Mouse (Mus musculus) CD4-positive, CD25-positive, alpha-beta regulatory T cell, adult 2 months (primary cell): Measurements from ENCODE around the gene Zfyve9.
A peak's percentile ranks its signal among the peaks of the same experiment; 100 is the strongest.

Experiments used
- DNase-seq: peaks from one replicate; pipeline ENCODE4 v3.0.0-alpha.2; 2012; ENCODE audit warnings: low read depth, low spot score

Gene Zfyve9

DNA sequence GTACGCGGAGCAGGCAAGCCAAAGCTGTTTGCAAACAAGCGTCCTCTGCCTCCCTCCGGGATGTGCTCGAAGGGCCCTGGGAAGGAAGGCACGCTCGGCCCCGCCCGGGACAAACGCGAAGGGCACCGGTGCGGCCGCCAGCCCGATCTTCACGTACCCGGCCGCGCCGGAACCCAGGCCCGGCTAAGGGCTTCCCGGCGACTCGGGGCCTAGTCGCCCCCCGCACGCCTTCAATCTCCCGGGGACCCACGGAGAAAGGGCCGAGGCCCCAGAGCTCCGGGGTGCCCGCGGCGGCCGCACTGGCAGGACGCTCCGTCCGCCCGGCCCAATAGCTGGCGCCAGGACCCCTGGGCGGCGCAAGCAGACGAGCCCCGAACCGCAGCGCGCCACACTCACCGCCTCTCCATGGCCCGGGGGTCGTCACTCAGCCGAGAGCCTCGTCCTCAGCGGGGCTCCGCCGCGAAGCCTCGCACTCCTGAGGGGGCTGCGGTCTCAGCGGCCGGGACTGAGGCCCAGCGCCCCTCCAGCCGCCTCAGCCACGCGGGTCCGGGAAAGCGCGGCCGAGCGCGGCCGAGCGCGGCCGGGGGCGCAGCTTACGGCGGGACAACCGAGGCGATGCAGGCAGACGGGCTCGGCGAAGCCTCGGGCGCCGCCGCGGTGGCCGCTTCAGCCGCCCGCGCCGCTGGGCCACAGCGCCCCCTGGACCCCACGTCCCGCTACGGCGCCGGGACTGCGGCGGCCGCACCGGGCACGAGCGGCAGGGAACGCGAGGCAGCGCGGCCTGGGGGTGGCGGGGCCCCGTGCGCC lies at the start of gene Zfyve9:
TSS of gene Zfyve9 (minus strand) at position 742 of the 807 bp plus-strand sequence.
- DNase-seq, result peak; percentile 76

DNA sequence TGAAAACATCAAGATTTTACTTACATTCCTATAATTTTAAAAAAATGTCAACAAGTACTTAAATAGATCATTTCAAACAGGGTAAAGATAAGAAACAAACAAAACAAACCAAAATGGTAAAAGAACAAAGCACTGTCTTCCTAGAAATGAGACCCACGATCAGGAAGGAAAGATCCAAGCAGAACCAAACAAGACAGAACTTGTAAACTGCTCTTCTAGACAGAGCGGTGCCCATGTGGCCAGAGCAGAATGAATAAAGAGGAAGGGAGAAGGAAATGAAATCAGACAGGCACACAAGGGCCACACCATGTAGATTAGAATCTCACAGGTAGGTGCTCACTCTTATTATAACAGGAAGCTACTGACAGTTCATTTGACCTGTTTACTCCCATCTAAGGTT lies 46.0 kb upstream of the Zfyve9 start:
- DNase-seq, result no peak

DNA sequence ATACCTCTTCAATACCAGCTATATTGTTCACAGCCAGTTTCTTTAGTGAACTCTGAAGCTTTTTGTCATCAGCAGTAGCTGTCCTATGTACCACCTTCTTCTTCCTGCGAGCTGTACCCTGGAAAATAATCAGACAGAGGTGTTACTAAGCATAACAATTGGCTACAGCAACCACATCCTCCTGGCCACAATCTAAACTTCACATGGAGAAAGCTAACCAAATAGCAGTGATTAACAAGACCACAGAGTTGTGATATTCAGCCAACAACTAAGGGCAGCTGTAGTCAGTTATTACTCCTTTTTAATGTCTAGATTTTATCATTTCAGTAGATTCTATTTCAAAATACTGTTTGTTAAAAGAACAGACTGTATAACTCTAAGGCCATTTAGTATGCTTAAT lies 45.5 kb upstream of the Zfyve9 start:
- DNase-seq, result no peak

DNA sequence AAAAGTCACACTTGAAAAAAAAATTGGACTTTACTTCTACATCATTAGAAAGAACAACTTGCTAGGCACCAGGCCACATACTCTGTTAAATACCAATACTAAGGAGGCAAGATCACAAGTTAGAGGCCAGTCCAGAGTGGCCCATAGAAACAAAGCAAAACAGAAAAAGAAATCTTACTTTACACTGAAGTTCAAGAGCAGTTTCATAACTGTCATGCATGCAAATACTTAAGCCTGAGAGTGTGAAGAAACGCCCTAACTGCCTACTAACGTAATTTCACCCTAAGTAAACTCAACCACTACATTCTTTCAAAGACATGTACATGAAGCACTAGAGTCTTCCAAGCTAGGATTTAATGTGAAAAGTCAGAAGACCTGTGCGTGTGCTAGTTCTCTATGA lies 45.1 kb upstream of the Zfyve9 start:
- no peak for DNase-seq

DNA sequence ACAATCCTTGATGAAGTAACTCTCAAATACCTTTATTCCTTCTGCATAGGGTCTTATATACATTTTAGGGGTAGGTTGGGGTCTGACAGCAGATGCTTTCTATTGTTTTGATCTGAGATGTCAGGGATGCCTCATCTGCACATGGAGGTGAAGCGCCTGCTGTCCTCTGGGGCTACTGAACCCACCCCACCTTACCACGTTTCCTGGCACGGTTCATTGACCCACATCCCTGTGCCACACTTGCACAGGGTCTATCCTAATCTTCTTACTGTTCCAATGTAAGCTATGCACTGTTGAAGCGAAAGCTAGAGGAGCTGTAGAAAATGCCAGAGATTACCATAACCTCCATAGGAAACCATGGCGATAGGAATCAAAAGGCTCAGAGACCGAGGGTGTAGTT lies 31.0 kb upstream of the Zfyve9 start:
- DNase-seq, result no peak

DNA sequence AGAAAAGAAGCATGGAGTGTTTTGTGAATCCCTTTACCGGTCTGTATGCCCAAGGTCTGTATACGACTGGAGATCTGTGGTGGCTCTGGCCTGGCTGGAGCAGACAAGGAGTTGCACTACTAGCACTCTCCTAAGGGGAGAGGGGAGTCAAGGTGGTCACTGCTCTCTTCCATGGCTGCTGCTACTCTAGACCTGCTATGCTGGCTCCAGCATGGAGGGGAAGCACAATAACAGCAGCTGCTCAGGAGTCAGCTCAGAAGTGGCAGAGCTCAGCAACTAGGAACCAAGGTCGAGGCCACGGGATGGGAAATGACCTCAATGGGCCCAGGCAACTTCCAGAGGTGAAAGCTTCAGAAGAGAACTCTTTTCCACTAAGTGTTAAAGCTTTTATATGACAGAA lies 30.5 kb upstream of the Zfyve9 start:
- no peak for DNase-seq

DNA sequence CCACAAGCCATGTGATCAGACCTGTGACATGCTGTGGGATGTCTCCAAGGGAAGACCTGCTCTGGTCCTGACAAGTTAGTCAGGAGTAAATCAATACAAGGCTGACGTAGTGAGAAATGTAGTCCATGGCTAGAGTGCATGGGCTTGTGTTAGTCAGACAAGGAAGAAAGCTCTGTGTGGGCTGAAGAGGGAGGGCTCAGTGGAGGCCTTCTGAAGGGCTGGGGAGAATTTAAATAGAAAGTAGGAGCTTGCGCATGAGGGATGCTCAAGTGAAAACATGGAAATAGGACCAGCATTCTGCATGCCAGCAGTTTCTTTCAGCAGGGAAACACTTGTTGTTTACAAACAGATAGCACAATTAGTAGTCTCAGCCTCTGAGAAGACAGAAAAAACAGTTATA lies 22.9 kb upstream of the Zfyve9 start:
- no peak for DNase-seq

DNA sequence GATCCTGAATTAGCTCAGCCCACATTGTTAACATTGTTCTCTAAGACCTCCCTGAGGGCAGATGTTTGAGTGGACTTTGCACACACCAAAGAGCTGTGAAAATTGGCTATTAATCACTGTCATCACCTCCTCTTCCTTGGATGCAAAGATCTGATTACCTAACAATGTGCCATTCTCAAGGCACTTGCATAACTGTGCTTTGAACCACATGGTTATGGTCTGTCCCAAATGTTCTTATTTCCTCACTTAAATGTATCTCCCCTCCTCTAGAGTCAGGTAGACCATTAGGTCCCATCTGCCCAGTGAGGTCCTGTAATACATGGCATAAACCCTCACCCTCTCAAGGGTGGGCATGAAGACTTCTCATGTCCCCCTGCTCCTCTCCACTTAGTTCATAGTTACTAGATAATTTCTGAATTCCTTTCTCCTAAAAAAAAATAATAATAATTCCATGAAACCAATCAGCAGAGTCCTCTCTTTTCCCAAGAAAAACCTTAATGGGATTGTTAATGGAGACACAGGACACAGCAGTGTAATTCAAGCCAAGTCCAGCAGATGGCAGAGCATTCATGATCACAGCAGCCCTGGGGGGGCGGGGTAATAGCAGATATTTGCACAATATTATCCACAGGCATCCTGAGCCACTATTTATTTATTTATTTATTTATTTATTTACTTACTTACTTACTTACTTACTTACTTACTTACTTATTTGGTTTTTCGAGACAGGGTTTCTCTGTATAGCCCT lies 17.7 kb upstream of the Zfyve9 start:
- DNase-seq, result peak; percentile 79

DNA sequence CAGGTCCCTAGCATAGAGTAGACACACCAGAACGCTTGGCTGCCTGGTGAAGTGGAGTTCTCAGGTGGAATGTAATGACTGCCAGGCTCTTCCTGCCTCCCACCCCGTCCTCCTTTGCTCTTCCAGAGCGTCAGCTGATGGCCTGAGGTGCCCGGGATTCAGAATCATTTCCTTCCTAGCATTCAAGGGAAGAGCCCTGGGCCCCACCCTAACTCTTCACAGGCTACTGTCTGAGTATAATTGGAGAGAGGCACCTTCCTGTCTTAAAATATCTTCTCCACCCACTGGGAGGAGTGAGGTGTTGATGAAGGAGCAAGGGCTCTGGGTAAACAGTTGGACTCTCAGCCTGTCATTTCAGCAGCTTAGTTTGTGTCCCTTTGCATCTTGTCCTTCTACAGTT lies 16.1 kb upstream of the Zfyve9 start:
- DNase-seq, result no peak

DNA sequence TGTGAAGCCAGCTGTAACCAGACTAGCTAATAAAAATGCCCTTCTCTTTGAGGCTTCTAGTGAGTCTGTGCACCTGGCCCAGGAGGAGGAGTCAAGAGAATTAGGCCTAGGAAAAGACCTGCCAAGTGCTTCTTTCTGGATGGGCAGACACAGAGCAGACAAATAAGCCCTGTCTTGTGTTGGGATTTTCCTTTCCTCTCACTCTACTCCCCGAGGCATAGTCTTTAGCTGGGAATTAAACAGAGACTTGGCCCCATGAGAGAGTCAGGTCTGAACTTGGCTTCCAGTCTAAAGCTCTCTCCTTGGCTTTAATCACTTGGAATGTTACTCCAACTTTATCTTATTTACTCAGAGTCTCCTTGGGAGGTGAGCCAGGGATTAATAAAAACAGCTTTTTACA lies 13.3 kb upstream of the Zfyve9 start:
- no peak for DNase-seq

DNA sequence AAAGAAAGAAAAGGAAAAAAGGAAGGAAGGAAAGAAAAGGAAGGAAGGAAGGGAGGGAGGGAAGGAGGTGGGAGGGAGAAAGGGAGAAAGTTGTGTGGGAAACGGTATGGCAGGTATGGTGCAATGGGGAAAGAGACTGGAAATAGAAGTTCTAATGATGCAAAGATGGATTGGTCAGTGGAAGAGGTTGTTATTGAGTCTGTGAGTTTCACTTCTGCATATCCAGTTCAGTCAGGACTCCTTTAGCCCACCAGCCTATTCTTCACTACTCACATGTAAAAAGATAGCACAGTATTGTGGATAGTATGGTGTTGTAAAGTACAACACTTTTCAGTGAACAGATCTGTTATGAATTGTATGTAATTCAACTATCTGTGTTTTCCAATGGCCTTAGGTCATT lies 9.9 kb upstream of the Zfyve9 start:
- no peak for DNase-seq

DNA sequence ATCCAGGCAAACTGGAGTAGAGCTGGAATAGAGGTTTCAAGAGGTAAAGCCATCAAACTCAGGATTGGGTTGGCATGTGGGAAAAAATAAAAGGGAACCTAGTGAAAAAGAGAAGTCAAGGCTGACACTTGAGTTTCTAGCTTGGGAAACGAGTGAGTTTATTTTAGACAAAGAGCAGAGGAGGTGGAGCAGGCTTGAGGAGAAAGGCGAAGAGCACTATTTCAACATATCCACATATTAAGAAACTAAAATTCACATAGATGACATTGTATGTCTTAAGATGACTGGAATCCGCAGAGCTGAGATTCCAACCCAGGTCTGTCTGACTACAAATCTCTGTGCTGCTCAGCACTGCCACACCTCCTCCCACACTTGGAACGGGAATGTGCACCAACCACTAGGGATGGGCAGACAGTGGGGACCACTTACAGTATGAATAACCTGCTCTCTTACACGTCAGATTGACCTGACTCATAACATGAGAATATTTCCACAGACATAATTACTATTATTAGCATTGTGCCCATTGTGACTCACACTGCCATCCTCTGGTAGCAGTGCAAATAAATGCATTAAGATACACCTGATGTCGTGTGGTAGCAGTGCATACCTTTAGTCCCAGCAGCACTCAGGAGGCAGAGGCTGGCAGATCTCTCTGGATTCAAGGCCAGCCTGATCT lies 8.8 kb upstream of the Zfyve9 start:
- DNase-seq, result no peak

DNA sequence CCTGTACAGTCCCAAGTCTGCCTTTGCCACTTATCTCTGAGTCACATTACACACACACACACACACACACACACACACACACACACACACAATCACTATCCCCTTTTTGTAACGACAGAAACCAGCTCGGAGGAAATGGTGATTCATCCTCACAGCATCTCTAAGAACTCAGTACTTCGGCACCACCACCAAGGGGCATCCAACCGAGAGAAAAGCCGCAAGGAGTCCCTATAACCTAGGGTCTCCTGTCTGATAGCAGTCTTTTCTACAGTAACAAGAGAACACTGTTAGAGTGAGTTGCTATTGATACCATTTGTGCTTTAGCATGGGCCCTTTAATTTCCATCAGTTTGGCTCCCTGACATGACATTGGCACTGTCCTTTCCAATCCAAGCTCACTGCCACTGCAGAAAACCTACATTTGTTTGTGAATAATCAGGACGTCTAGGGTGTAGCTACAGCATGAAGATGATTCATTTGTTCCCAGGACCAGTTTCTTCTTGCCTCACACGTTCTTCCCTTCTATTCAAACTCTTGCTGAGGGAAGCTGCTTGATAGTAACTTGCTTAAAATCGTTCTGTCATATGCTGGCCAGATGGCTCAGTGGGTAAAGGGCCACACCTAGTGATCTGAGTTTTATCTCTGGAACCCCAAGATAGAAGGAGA lies 2.0 kb upstream of the Zfyve9 start:
- DNase-seq, result no peak

DNA sequence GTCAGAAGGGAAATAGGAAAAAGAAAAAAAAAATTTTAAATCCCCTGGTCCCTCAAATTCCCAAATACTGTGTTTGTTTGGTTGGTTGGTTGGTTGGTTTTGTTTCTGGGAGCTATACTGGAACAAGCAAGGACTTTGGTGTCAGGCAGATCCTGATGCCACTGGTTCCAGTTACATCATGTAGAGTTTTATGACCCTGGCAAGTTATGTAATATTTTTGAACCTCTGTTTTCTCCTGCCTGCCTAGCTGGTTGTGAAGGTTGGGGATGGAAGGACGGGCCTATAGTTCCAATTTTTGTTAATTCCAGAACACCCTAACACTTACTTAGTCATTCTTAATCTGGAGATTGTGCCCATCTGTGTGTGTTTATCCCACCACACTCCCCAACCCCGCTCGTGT lies 998 bp upstream of the Zfyve9 start:
- no peak for DNase-seq

DNA sequence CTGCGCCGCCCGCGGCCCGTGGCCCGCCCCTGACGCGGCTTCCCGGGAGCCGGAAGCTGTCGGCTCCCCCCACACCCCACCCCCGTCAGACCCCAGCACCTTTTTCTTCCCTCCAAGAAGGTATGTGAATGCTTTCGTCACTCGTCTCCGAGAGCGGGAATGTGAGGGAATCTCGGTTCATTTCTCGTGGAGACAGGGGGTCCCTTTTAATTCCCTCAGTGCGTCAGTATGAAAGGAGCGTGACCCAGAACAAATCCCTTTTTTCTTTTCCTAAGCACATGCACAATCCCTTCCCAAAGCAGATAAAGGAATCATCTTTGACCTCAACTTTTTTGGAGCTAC lies 237 bp upstream of the Zfyve9 start:
- DNase-seq, result no peak

DNA sequence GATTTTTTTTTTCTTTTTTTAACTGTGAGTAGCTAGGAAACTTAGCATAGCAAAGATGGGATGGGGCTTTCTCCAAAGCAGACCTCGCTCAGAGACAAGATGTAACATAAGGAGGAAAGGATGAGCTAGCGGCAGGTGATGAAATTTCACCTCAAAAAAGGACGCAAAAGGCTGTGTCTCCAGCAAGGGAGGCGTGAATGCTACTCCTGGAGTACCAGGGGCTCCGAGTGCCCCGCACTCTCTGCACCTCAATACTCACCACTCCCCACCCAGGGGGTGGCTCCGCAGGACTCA lies 888 bp downstream of the Zfyve9 start:
- no peak for DNase-seq

DNA sequence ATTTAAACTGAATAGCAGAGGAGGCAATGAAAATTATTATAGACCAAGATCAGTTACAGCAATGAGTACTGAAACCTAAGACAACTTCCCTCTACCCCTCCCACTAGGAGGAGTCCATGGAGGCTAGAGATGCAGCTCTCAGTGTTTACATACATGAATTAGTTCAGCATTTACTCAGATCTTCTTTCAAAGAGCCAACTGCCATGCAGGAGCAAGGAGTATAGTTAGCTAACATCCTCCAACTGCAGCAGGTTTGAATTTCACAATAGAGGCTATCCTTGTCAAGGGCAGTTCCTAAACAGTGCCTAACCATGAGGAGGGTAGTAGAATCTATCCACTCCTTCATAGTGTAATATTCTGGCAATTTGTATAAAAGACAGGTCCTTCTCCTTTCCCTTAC lies 12.1 kb downstream of the Zfyve9 start:
- DNase-seq, result no peak

DNA sequence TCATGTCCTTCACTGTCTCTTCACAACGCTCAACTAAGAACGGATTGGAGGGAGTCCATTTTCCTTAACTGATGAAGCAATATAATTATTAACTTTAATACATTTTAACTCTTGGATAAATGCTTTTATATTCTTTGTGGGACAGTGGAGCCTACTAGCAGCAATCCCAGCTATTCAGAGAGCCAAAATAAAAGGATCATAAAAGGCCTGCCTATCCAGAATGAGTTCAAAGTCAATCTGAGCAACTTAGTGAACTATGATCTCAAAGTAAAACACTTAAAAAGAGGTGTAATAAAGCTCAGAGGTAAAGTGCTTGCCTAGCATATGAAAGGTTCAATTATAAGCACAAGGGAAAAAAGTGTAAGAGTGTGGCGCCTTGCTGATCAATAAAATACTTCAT lies 21.0 kb downstream of the Zfyve9 start:
- no peak for DNase-seq

DNA sequence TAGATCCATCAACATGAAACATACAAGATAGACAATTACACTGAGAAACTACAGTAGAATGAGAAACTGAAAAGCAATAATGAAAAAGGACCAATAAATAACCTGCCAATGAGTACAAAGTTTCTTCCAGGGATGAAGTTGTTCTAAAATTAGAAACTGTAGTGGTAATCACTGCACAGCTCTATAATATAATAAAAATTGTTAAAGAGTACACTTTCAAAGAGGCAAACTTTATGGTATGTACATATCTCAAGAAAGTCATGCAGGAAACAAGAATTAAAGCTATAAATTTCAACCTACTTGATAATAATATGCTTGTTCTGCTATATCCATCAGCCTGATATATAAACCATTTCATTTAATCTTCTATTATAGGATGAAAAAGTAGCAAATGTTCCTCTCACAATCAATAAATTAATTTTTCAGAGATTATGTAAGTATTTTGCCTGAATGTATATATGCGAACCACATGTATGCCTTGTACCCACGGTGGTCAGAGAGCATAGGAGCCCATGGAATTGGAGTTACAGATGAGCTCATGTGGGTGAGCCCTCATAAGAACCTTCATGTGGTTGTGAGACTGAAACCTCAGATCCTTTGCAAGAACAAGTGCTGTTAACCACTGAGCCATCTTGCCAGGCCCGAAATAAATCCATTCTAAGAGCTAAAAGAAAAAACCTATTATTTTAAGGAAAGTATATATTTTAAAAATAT lies 34.3 kb downstream of the Zfyve9 start:
- DNase-seq, result no peak

DNA sequence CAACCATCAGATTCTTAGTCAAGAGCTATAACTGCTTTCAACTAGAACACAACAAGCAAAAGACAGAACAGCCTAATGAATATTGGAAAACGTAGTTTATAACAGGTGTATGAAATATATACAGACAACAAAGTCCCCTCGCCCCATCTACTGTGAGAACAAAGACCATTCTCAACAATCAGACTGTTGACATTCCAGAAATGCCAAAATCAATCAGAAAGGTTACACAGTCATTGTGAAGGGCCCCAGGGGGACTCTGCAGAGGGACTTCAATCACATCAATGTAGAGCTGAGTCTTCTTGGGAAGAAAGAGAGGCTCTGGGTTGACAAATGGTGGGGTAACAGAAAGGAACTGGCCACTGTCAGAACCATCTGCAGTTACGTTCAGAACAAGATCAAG lies 49.0 kb downstream of the Zfyve9 start:
- no peak for DNase-seq

DNA sequence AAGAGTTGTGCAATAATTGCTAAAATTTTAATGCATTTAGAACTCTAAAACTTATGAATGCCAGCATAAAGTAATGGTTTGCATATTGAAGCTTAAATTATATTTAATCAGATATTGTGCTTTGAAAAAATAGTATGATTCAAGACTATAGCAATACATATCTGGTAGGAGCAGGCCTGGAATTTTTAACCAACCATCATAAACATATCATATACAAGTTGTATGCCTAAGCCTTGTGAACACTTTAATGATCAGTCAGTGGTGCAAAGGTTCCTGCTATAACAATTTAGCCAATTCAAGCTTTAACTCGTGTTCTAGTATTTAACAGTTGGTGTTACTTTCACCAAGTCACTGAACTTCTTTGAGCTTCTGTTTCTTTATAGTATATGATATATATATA lies 50.1 kb downstream of the Zfyve9 start:
- DNase-seq, result no peak

DNA sequence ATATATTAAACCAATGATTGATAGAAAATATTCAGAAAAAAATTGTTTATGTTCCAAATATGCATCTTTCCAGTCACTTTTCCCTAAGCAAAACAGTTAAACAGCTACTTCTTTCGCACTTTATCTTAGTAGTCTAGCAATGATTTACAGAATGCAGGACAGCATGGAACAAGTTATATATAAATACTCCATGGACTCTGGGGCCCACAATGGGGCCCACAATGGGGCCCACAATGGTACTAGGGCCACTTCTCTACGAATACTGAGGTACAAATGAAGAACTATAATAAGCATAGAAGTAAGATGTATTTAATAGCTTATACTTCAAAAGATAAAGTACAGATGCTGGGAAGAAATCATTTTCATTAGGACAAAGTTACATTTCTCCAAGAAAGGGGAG lies 56.5 kb downstream of the Zfyve9 start:
- DNase-seq, result no peak
